Mouse (Mus musculus): ENCODE measurements around the gene Gm21725. TPM values are rescaled to one million over a fixed set of nuclear protein-coding genes. Genes with fewer than 3 reads are reported as not detected.
"Not testable (repeated sequence)": the region's sequence is repeated elsewhere in the genome, so short reads cannot be mapped to it uniquely, and the experiment has no call there.

Gm21725 gene
- total RNA-seq (2021): not detected
- long read RNA-seq, experiment 1: 0 reads
- long read RNA-seq, experiment 2: 0 reads

DNA sequence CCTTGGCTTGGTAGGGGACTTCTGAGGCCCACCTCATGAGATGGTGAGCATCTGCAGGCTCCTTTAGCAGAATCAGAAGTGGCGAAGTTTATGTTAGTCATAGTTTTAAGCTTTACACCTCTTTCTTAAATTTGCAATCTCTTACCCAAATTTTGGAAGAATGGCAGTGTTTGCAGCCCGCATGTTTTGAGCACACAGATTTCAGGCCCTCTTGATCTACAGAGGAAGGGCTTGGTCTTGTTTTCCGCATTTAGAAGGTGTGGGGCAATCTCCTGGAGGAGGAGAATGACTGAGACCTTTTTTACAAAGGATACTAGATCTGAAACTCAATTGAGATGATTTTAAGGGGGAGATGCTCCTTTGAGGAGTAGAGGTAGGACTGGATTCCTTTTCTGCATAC is at the start of gene Gm21725:
TSS of gene Gm21725 (minus strand) at position 101 of the 400 bp plus-strand sequence.
- DNase-seq: not testable (repeated sequence)

Other genes starting within 250 kb of the Gm21725 start
- not detected for gene Gm21891, start 215.6 kb downstream of the Gm21725 start, total RNA-seq (2021)
- not detected for gene Gm21425, start 187.1 kb downstream of the Gm21725 start, total RNA-seq (2021)
- not detected for gene Gm21828, start 125.1 kb downstream of the Gm21725 start, total RNA-seq (2021)
- not detected for gene Gm21440, start 96.7 kb downstream of the Gm21725 start, total RNA-seq (2021)
- gene Gm21454, start 96.6 kb downstream of the Gm21725 start, total RNA-seq (2021): not detected
- not detected for gene Gm21866, start 116.5 kb upstream of the Gm21725 start, total RNA-seq (2021)
- not detected for gene Gm20773, start 145.0 kb upstream of the Gm21725 start, total RNA-seq (2021)